9 mouse cellular contexts compared by ENCODE assay signal in the genomic region with DNA sequence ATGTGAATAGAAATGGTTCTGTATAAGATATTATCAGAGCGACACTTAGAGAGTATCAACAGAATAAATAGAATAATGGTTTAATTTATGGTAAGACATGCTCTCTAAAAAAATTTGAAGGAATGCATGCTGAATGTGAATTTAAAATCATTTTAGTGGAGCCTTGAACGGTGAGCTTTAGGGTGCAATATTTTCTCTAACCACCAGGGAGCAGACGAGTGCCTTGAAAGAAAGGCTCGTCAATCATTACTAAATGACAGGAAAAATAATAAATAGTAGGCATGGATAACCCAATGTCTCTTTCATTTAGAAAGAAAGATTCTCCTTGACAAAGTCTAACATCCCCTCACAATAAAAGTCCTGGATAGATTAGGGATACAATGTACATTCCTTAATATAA. TPM values are rescaled to one million over a fixed set of nuclear protein-coding genes. Genes with fewer than 3 reads are reported as not detected.
DNase-seq lines count a peak whose midpoint lies in the region; ATAC-seq lines count a peak whose summit lies in the region.
"Had no signal": no experiment of that assay in that cellular context is flagged by ENCODE, and none has a peak within 500 bp of the region (broad histone marks: within the 10 kb centered on the region; RNA-seq: fewer than 3 reads in every experiment).

No protein-coding gene starts in this region.

- ATAC-seq in megakaryocyte progenitor cell, adult 5-6 weeks (replicated peaks; ENCODE audit: poor library complexity) = peak; percentile 83

- intact Hi-C loops in left cerebral cortex, postnatal 25 days (cut with DNase I) = loop anchor here (1.0 to 10.0 kb wide), 2 partner anchors 261 to 482 kb away; no protein-coding TSS in a partner anchor
- intact Hi-C loops in heart, postnatal 36 days (cut with DNase I) = loop anchor here (1.0 to 10.0 kb wide), 3 partner anchors 142 to 308 kb away; no protein-coding TSS in a partner anchor

- DNase-seq in cerebellum, postnatal 14 days = peak; percentile 69 to 76
- no peak for DNase-seq in cerebellum, adult 11-12 months
- peak; percentile 34 to 38 for DNase-seq in left cerebral cortex, postnatal 25 days (ENCODE audit: low spot score in 2 of 2)
- DNase-seq in left cerebral cortex, adult 11 months (ENCODE audit: low spot score) = no peak
- DNase-seq in R1 (ENCODE audit: low read depth, low spot score) = peak; percentile 15
- DNase-seq in heart, postnatal 36 days = peak; percentile 7 to 32
- no peak for DNase-seq in thymus, postnatal 0 days (ENCODE audit: low spot score)

RNA-seq across cellular contexts. Expression of gene Myf5, which starts 43.2 kb away (rescaled TPM):
- not detected for total RNA-seq in left cerebral cortex, postnatal 25 days (2021)
- not detected for total RNA-seq in heart, postnatal 36 days (2021)
- not detected in 2 replicates for total RNA-seq in megakaryocyte progenitor cell, adult 5-6 weeks (2015)
- not detected in 2 replicates for total RNA-seq in megakaryocyte progenitor cell, adult 5-6 weeks (2017)
- polyA plus RNA-seq in thymus, postnatal 0 days (2015; fragmentation: Nextera tagmentation; extraction: Ambion mirVana) = 0.08 TPM in 1 of 2 replicates, not detected in the other
- polyA plus RNA-seq: frontal cortex, adult 2 months had no signal

RNA-seq across cellular contexts. Expression of gene Myf6, which starts 51.8 kb away (rescaled TPM):
- not detected for total RNA-seq in left cerebral cortex, postnatal 25 days (2021)
- total RNA-seq in heart, postnatal 36 days (2021) = not detected
- total RNA-seq in megakaryocyte progenitor cell, adult 5-6 weeks (2015) = not detected in 2 replicates
- not detected in 2 replicates for total RNA-seq in megakaryocyte progenitor cell, adult 5-6 weeks (2017)
- polyA plus RNA-seq in thymus, postnatal 0 days (2015; fragmentation: Nextera tagmentation; extraction: Ambion mirVana) = 0.18 and 0.59 TPM in 2 replicates
- polyA plus RNA-seq: frontal cortex, adult 2 months had no signal

Comparison
In these comparisons a context has a peak if more than half of its experiments do, and no peak if none do; other contexts are left out.
1. DNase-seq: peak in cerebellum, postnatal 14 days (2 of 2), left cerebral cortex, postnatal 25 days (2 of 2), R1 (single experiment) and heart, postnatal 36 days (2 of 2); none in cerebellum, adult 11-12 months (single experiment), left cerebral cortex, adult 11 months (single experiment) and thymus, postnatal 0 days (single experiment).